Mouse (Mus musculus): ENCODE measurements around the gene Zdhhc9. TPM values are rescaled to one million over a fixed set of nuclear protein-coding genes. Genes with fewer than 3 reads are reported as not detected.

Zdhhc9 gene
- total RNA-seq, 2 experiments from 2014 or later: 20.3 to 23.4 TPM

DNA sequence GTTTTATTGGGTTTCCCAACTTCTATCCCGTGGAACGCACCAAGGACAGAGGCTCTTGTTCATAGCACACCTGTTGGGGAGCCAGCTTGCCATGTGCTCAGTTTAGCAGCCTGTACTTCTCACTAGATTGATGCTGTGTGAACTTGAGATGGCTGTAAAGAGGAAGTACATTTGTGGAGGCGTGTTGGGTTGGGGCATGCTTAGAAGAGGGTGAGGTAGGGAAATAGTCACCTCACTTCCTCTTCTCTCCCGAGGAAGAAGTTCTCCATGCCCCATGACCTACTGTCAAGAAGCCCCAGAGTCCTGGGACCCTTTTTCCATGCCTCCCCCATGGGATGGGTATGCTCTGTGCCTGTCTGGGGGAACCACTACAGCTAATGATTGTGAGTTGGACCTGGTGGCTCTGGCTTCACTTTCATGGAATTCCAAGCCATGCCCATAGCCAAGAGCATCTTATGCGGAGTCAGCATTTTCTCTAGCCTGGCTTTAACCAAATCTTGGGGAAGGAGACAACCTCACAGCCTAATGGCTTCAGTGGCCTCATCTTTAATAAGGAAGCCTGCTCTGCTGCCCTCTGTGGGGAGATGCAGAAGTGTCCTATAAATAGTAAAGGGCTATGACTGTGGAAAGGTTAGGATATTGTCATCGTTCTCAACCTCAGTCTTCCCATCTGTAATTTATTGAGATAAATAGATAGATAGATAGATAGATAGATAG lies 81.0 kb downstream of the Zdhhc9 start:
- DNase-seq (ENCODE audit: low spot score in 2 of 2): no peak

DNA sequence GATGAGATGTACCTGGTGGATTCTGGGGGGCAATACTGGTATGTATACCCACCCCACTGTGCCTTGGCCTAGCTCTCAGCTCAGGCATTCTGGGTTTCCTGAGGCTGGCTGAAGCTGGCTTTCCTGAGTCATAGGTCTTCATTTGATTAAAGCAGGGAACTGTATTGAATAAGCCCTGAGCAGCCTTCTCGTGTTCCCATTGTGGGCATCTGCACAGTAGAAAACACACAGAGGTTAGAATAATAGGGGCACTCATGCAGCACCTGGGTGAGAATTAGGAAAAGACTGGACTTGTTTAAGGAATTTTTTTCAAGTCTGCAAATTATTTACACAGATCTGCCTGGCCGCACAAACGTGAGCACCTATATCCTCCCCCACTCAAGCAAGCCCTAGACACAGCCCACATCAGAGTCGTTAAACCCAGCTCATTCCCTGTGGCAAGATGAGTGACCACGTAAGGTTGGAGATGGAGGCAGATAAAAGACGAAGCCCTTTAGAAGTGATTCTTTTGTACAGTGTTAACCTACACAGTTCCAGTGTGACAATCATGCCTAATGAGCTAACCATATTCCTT lies 81.7 kb downstream of the Zdhhc9 start:
- no peak for DNase-seq (ENCODE audit: low spot score in 2 of 2)

DNA sequence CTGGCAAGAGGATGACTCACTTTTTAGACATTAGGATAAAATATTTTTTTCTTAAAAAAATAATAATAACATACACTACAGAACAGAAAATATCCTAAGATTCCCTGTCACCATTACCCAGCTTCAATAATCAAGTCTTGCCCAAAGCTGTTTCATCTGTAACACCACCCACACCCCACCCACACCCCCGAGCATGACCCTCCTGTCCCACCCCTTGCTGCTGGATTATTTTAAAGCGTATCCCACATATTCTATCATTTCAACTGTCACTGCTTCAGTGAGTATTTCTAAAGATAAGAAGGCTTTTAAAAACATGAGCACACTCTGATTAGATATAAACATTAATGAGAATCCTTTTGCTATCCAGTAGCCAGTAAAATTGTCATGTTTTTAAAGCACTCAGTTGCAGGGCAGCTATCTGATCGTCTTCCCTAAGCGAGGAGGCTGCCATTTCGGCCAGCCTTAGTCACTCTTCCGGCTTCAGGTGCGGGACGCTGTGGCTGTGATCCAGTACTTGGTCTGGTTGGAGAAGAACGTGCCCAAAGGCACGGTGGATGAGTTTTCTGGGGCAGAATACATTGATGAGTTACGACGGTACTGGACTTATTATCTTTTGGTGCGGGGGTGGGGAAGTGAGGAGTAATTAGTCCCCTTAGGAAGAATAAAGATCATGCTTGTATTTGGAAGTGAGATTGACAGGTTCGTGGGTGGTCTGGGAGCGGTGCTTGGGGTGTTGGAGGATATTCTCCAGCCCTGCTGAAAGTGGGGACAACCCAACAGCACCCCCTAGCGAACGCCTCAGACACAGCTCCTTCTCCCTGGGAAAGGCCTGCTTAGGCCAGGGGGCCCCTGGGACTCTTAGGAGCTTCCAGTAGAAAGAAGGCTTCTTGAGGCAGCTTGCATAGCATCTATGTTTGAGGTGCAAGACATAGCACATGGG lies 84.3 kb downstream of the Zdhhc9 start:
- peak; percentile 22 to 24 for DNase-seq (ENCODE audit: low spot score in 2 of 2)

Other genes starting within 250 kb of the Zdhhc9 start
- 1 to 10 TPM; 9.4 to 10.0 TPM for gene Apln, start 174.0 kb downstream of the Zdhhc9 start, total RNA-seq (2021)
- gene Xpnpep2, start 100.2 kb downstream of the Zdhhc9 start, total RNA-seq (2021): 1 to 10 TPM; 1.5 to 7.1 TPM
- 1 to 10 TPM; 1.8 to 2.6 TPM for gene Sash3, start 62.4 kb downstream of the Zdhhc9 start, total RNA-seq (2021)
- 10 to 100 TPM; 17.4 to 23.0 TPM for gene Utp14a, start 48.0 kb upstream of the Zdhhc9 start, total RNA-seq (2021)
- gene Bcorl1, start 132.5 kb upstream of the Zdhhc9 start, total RNA-seq (2021): 10 to 100 TPM; 12.4 to 12.6 TPM